Mouse (Mus musculus): ENCODE results near the gene Olfr688. TPM values are rescaled to one million over a fixed set of nuclear protein-coding genes. Genes with fewer than 3 reads are reported as not detected.

Olfr688 gene
- polyA plus RNA-seq (2014; fragmentation: Nextera tagmentation; extraction: Ambion mirVana): not detected in 2 replicates

GRCm38 (mm10) chr7:105287795-105288194, at the start of gene Olfr688:
TSS of gene Olfr688 (plus strand) at chr7:105288095.
- no peak for ATAC-seq (ENCODE audit: low FRiP score, low TSS enrichment)
- Histone ChIP-seq H3K9me3 (ENCODE audit: control insufficient read depth, low read length) (no peaks in the 10 kb centered on the region), H3K4me1 (ENCODE audit: control insufficient read depth, insufficient read depth, low read length) (no peaks in the 10 kb centered on the region), H3K27ac (ENCODE audit: low read depth, low read length) (no peak within 1 kb of the TSS), H3K4me2 (replicated peaks; ENCODE audit: low read depth, low read length) (no peak within 1 kb of the TSS), H3K9ac (ENCODE audit: low read depth, low read length) (no peak within 1 kb of the TSS), H3K27me3 (ENCODE audit: control insufficient read depth, insufficient read depth, low read length) (no peaks in the 10 kb centered on the region), H3K36me3 (ENCODE audit: control insufficient read depth, insufficient read depth, low read length) (no peaks in the 10 kb centered on the region), H3K4me3 (ENCODE audit: low read length) (no peak within 1 kb of the TSS)
- 81% methylated on average over 6 of the region's 6 CpGs for whole genome bisulfite sequencing

- WGBS: 83% methylated on average over 3 of the region's 3 CpGs
- no peak for ATAC-seq (ENCODE audit: low FRiP score, low TSS enrichment)
- no peak overlapping the region for H3K9ac ChIP-seq (ENCODE audit: low read depth, low read length)
- no peaks in the 10 kb centered on the region for H3K27me3 ChIP-seq (ENCODE audit: control insufficient read depth, insufficient read depth, low read length)
- no peaks in the 10 kb centered on the region for H3K9me3 ChIP-seq (ENCODE audit: control insufficient read depth, low read length)
- no peak overlapping the region for H3K4me3 ChIP-seq (ENCODE audit: low read length)
- no peak overlapping the region for H3K4me2 ChIP-seq (replicated peaks; ENCODE audit: low read depth, low read length)
- no peaks in the 10 kb centered on the region for H3K4me1 ChIP-seq (ENCODE audit: control insufficient read depth, insufficient read depth, low read length)
- no peak overlapping the region for H3K27ac ChIP-seq (ENCODE audit: low read depth, low read length)
- H3K36me3 ChIP-seq (ENCODE audit: control insufficient read depth, insufficient read depth, low read length): no peaks in the 10 kb centered on the region
These were observed 40.2 kb upstream of the Olfr688 start for GRCm38 (mm10) chr7:105247671-105248070.

- Histone ChIP-seq H3K9ac (ENCODE audit: low read depth, low read length) (no peak overlapping the region), H3K9me3 (ENCODE audit: control insufficient read depth, low read length) (no peaks in the 10 kb centered on the region), H3K4me1 (ENCODE audit: control insufficient read depth, insufficient read depth, low read length) (no peaks in the 10 kb centered on the region), H3K4me2 (replicated peaks; ENCODE audit: low read depth, low read length) (no peak overlapping the region), H3K27me3 (ENCODE audit: control insufficient read depth, insufficient read depth, low read length) (no peaks in the 10 kb centered on the region), H3K4me3 (ENCODE audit: low read length) (no peak overlapping the region), H3K27ac (ENCODE audit: low read depth, low read length) (no peak overlapping the region), H3K36me3 (ENCODE audit: control insufficient read depth, insufficient read depth, low read length) (no peaks in the 10 kb centered on the region)
- no peak for ATAC-seq (ENCODE audit: low FRiP score, low TSS enrichment)
- whole genome bisulfite sequencing: 64% methylated on average over 1 of the region's 1 CpGs
These were observed 39.7 kb upstream of the Olfr688 start for GRCm38 (mm10) chr7:105248197-105248596.

GRCm38 (mm10) chr7:105256656-105257055, 31.2 kb upstream of the Olfr688 start:
- Histone ChIP-seq H3K27ac (ENCODE audit: low read depth, low read length) (no peak overlapping the region), H3K9ac (ENCODE audit: low read depth, low read length) (no peak overlapping the region), H3K27me3 (ENCODE audit: control insufficient read depth, insufficient read depth, low read length) (no peaks in the 10 kb centered on the region), H3K4me3 (ENCODE audit: low read length) (no peak overlapping the region), H3K4me2 (replicated peaks; ENCODE audit: low read depth, low read length) (no peak overlapping the region), H3K4me1 (ENCODE audit: control insufficient read depth, insufficient read depth, low read length) (no peaks in the 10 kb centered on the region), H3K36me3 (ENCODE audit: control insufficient read depth, insufficient read depth, low read length) (no peaks in the 10 kb centered on the region), H3K9me3 (ENCODE audit: control insufficient read depth, low read length) (no peaks in the 10 kb centered on the region)
- no peak for ATAC-seq (ENCODE audit: low FRiP score, low TSS enrichment)
- 72% methylated on average over 5 of the region's 5 CpGs for WGBS

GRCm38 (mm10) chr7:105272426-105272825, 15.5 kb upstream of the Olfr688 start:
- no peaks in the 10 kb centered on the region for H3K4me1 ChIP-seq (ENCODE audit: control insufficient read depth, insufficient read depth, low read length)
- H3K27ac ChIP-seq (ENCODE audit: low read depth, low read length): no peak overlapping the region
- H3K4me3 ChIP-seq (ENCODE audit: low read length): no peak overlapping the region
- 75% methylated on average over 7 of the region's 7 CpGs for WGBS
- H3K4me2 ChIP-seq (replicated peaks; ENCODE audit: low read depth, low read length): no peak overlapping the region
- no peaks in the 10 kb centered on the region for H3K27me3 ChIP-seq (ENCODE audit: control insufficient read depth, insufficient read depth, low read length)
- H3K36me3 ChIP-seq (ENCODE audit: control insufficient read depth, insufficient read depth, low read length): no peaks in the 10 kb centered on the region
- no peak for ATAC-seq (ENCODE audit: low FRiP score, low TSS enrichment)
- H3K9me3 ChIP-seq (ENCODE audit: control insufficient read depth, low read length): no peaks in the 10 kb centered on the region
- no peak overlapping the region for H3K9ac ChIP-seq (ENCODE audit: low read depth, low read length)

- H3K9ac ChIP-seq (ENCODE audit: low read depth, low read length): no peak overlapping the region
- H3K4me3 ChIP-seq (ENCODE audit: low read length): no peak overlapping the region
- H3K9me3 ChIP-seq (ENCODE audit: control insufficient read depth, low read length): no peaks in the 10 kb centered on the region
- H3K27ac ChIP-seq (ENCODE audit: low read depth, low read length): no peak overlapping the region
- no peaks in the 10 kb centered on the region for H3K36me3 ChIP-seq (ENCODE audit: control insufficient read depth, insufficient read depth, low read length)
- no peak for ATAC-seq (ENCODE audit: low FRiP score, low TSS enrichment)
- no peaks in the 10 kb centered on the region for H3K4me1 ChIP-seq (ENCODE audit: control insufficient read depth, insufficient read depth, low read length)
- H3K27me3 ChIP-seq (ENCODE audit: control insufficient read depth, insufficient read depth, low read length): no peaks in the 10 kb centered on the region
- H3K4me2 ChIP-seq (replicated peaks; ENCODE audit: low read depth, low read length): no peak overlapping the region
These were observed 2.2 kb downstream of the Olfr688 start for GRCm38 (mm10) chr7:105290051-105290450.

- Histone ChIP-seq H3K27me3 (ENCODE audit: control insufficient read depth, insufficient read depth, low read length) (no peaks in the 10 kb centered on the region), H3K9me3 (ENCODE audit: control insufficient read depth, low read length) (no peaks in the 10 kb centered on the region), H3K36me3 (ENCODE audit: control insufficient read depth, insufficient read depth, low read length) (no peaks in the 10 kb centered on the region), H3K9ac (ENCODE audit: low read depth, low read length) (no peak within 1 kb of the TSS), H3K4me1 (ENCODE audit: control insufficient read depth, insufficient read depth, low read length) (no peaks in the 10 kb centered on the region), H3K27ac (ENCODE audit: low read depth, low read length) (no peak within 1 kb of the TSS), H3K4me2 (replicated peaks; ENCODE audit: low read depth, low read length) (no peak within 1 kb of the TSS), H3K4me3 (ENCODE audit: low read length) (no peak within 1 kb of the TSS)
- WGBS: 86% methylated on average over 1 of the region's 1 CpGs
- ATAC-seq (ENCODE audit: low FRiP score, low TSS enrichment): no peak
These were observed 23.0 kb downstream of the Olfr688 start, which contains the start of gene Olfr689 for GRCm38 (mm10) chr7:105310865-105311264. TSS of gene Olfr689 (plus strand) at chr7:105311165.

- H3K9ac ChIP-seq (ENCODE audit: low read depth, low read length): no peak overlapping the region
- no peak overlapping the region for H3K27ac ChIP-seq (ENCODE audit: low read depth, low read length)
- no peaks in the 10 kb centered on the region for H3K4me1 ChIP-seq (ENCODE audit: control insufficient read depth, insufficient read depth, low read length)
- no peaks in the 10 kb centered on the region for H3K36me3 ChIP-seq (ENCODE audit: control insufficient read depth, insufficient read depth, low read length)
- no peak for ATAC-seq (ENCODE audit: low FRiP score, low TSS enrichment)
- H3K27me3 ChIP-seq (ENCODE audit: control insufficient read depth, insufficient read depth, low read length): no peaks in the 10 kb centered on the region
- 85% methylated on average over 2 of the region's 2 CpGs for WGBS
- no peak overlapping the region for H3K4me3 ChIP-seq (ENCODE audit: low read length)
- H3K4me2 ChIP-seq (replicated peaks; ENCODE audit: low read depth, low read length): no peak overlapping the region
- H3K9me3 ChIP-seq (ENCODE audit: control insufficient read depth, low read length): no peaks in the 10 kb centered on the region
These were observed 37.4 kb downstream of the Olfr688 start for GRCm38 (mm10) chr7:105325302-105325701.

- WGBS: 82% methylated on average over 1 of the region's 1 CpGs
- Histone ChIP-seq H3K4me1 (ENCODE audit: control insufficient read depth, insufficient read depth, low read length) (no peaks in the 10 kb centered on the region), H3K36me3 (ENCODE audit: control insufficient read depth, insufficient read depth, low read length) (no peaks in the 10 kb centered on the region)
These were observed 46.1 kb downstream of the Olfr688 start, which contains the start of gene Olfr690 for GRCm38 (mm10) chr7:105334004-105334403. TSS of gene Olfr690 (minus strand) at chr7:105334104.

More at GRCm38 (mm10) chr7:105334004-105334403, 46.1 kb downstream of the Olfr688 start, which contains the start of gene Olfr690:
- H3K4me3 ChIP-seq (ENCODE audit: low read length): no peak within 1 kb of the TSS
- no peak within 1 kb of the TSS for H3K9ac ChIP-seq (ENCODE audit: low read depth, low read length)
- H3K9me3 ChIP-seq (ENCODE audit: control insufficient read depth, low read length): no peaks in the 10 kb centered on the region
- H3K27ac ChIP-seq (ENCODE audit: low read depth, low read length): no peak within 1 kb of the TSS
- H3K4me2 ChIP-seq (replicated peaks; ENCODE audit: low read depth, low read length): no peak within 1 kb of the TSS
- no peaks in the 10 kb centered on the region for H3K27me3 ChIP-seq (ENCODE audit: control insufficient read depth, insufficient read depth, low read length)
- ATAC-seq (ENCODE audit: low FRiP score, low TSS enrichment): no peak

Measured in kidney, embryonic 14.5 days (tissue).